Mouse (Mus musculus) CH12.LX (cell line): Measurements from ENCODE around the gene Syap1. TPM values are rescaled to one million over a fixed set of nuclear protein-coding genes. Genes with fewer than 3 reads are reported as not detected.
"Not testable (repeated sequence)": the region's sequence is repeated elsewhere in the genome, so short reads cannot be mapped to it uniquely, and the experiment has no call there.

ENCODE experiments used
- DNase-seq: peaks from one replicate; pipeline ENCODE4 v3.0.0-alpha.2; 2013; ENCODE audit errors: extremely low read depth
- H3K27ac ChIP-seq: 2 replicates; pipeline ENCODE4 v1.5.1; 2012; ENCODE audit warnings: low read depth, mild to moderate bottlenecking, control low read depth, moderate library complexity; ENCODE audit not compliant: insufficient read depth
- H3K27me3 ChIP-seq: replicated peaks from 2 replicates; pipeline ENCODE3; 2012; ENCODE audit warnings: inconsistent platforms
- H3K36me3 ChIP-seq, 2 experiments: replicated peaks in 1 of 2; 2 replicates each; pipeline versions ENCODE3 to v1.6.1; 2012; ENCODE audit warnings: inconsistent platforms in 1 of 2, low read length in 1 of 2, mild to moderate bottlenecking in 1 of 2, mixed read lengths in 1 of 2, moderate library complexity in 1 of 2; ENCODE audit not compliant: control insufficient read depth in 1 of 2, insufficient read depth in 1 of 2
- H3K4me1 ChIP-seq, 2 experiments: 2 replicates each; pipeline ENCODE4 v1.6.1; 2012; ENCODE audit warnings: inconsistent platforms in 1 of 2, moderate library complexity in 1 of 2; ENCODE audit not compliant: insufficient read depth in 2 of 2, control insufficient read depth in 1 of 2
- H3K4me2 ChIP-seq: 2 replicates; pipeline ENCODE4 v1.6.1; 2012; ENCODE audit warnings: low read depth, mild to moderate bottlenecking, control low read depth; ENCODE audit not compliant: poor library complexity, insufficient read depth, severe bottlenecking
- H3K4me3 ChIP-seq, 3 experiments: fragments of 150-350 bp in 1 of 3; sonication (generic) in 1 of 3; replicated peaks in 1 of 3; 2 replicates each; pipeline versions ENCODE3 to v1.5.1; 2011 to 2012; ENCODE audit warnings: low read depth in 2 of 3, low read length in 2 of 3, mild to moderate bottlenecking in 2 of 3, moderate library complexity in 2 of 3, control low read depth in 1 of 3, improper control_type of control experiment in 1 of 3, inconsistent platforms in 1 of 3, mixed read lengths in 1 of 3; ENCODE audit not compliant: poor library complexity in 1 of 3
- H3K79me2 ChIP-seq: replicated peaks from 2 replicates; pipeline ENCODE4 v1.6.1; 2012; ENCODE audit warnings: mild to moderate bottlenecking, moderate library complexity; ENCODE audit not compliant: control insufficient read depth, poor library complexity, insufficient read depth, severe bottlenecking; ENCODE audit errors: extremely low read depth
- H3K9ac ChIP-seq: 2 replicates; pipeline ENCODE4 v1.6.1; 2012; ENCODE audit warnings: low read depth, mild to moderate bottlenecking, control low read depth, moderate library complexity; ENCODE audit not compliant: insufficient read depth
- H3K9me3 ChIP-seq: replicated peaks from 2 replicates; pipeline ENCODE3; 2012; ENCODE audit warnings: low read length, inconsistent platforms, mixed read lengths
- HCFC1 ChIP-seq: IDR thresholded peaks from 2 replicates; pipeline ENCODE4 v1.6.1; 2012; ENCODE audit warnings: low read depth, mild to moderate bottlenecking, inconsistent platforms, low read length, improper control_type of control experiment
- MAZ ChIP-seq: IDR thresholded peaks from 2 replicates; pipeline ENCODE4 v1.6.1; 2012; ENCODE audit warnings: low read depth, mild to moderate bottlenecking, inconsistent platforms, low read length, improper control_type of control experiment, moderate library complexity
- NRF1 ChIP-seq: IDR thresholded peaks from 2 replicates; pipeline ENCODE4 v1.6.1; 2014; ENCODE audit warnings: low read depth, mild to moderate bottlenecking, inconsistent platforms, low read length, improper control_type of control experiment, moderate library complexity
- POLR2AphosphoS2 ChIP-seq: IDR thresholded peaks from 2 replicates; pipeline ENCODE4 v1.6.1; 2011; ENCODE audit warnings: low read depth, low read length, improper control_type of control experiment
- TBP ChIP-seq: conservative IDR thresholded peaks from 2 replicates; pipeline ENCODE4 v1.6.1; 2011; ENCODE audit warnings: low read depth, low read length, improper control_type of control experiment
- ZMIZ1 ChIP-seq: IDR thresholded peaks from 2 replicates; pipeline ENCODE4 v1.6.1; 2012; ENCODE audit warnings: low read depth, mild to moderate bottlenecking, inconsistent platforms, low read length, improper control_type of control experiment
- ZNF384 ChIP-seq: IDR thresholded peaks from 2 replicates; pipeline ENCODE4 v1.6.1; 2012; ENCODE audit warnings: low read depth, low read length, improper control_type of control experiment, inconsistent platforms
- dilution Hi-C: fragments of 300-500 bp; cut with MboI; formaldehyde crosslinking; loops from 2 replicates; pipeline ENCODE4 v1.14.3; 2020; ENCODE audit warnings: low sequenced_read_pairs; ENCODE audit not compliant: extremely low pct_unique_long_range_greater_than_20kb, extremely low pct_ligation_motif_present
- in situ Hi-C: fragments of 300-500 bp; cut with MboI; formaldehyde crosslinking; loops from 3 replicates; pipeline ENCODE4 v1.14.3; 2019; ENCODE audit warnings: low sequenced_read_pairs, low pct_ligation_motif_present, low pct_unique_long_range_greater_than_20kb, mixed read lengths
- polyA plus RNA-seq: library from polyadenylated mRNA; unstranded; fragments of >175 nt; gene quantifications from 2 replicates; pipeline ENCODE4 v1.2.1, GENCODE M21; 2012; ENCODE audit warnings: low read depth; ENCODE audit not compliant: insufficient read length
- total RNA-seq, 2 experiments: library from RNA; depleted of rRNA; stranded (reverse); fragments of 300-350 nt in 1 of 2; fragments of >200 nt in 1 of 2; gene quantifications; 2 replicates each; pipeline ENCODE4 v1.2.3; 2012 to 2014

The Syap1 gene
- total and polyA plus RNA-seq, 3 experiments = 5.9 to 14.7 (median 12.3) TPM

GRCm38 (mm10) chrX:162831036-162831435 is 57.2 kb downstream of the Syap1 start:
- peaks cover 23% of the 10 kb centered on the region for H3K79me2 ChIP-seq
- dilution Hi-C loops = no loop called here
- no peaks in the 10 kb centered on the region for H3K27me3 ChIP-seq
- H3K36me3 ChIP-seq = peaks cover 0 to under 1% of the 10 kb centered on the region in 2 experiments
- no peak overlapping the region for H3K9ac ChIP-seq
- no peak overlapping the region for H3K4me2 ChIP-seq
- H3K4me1 ChIP-seq = no peaks in the 10 kb centered on the region; a peak in 1 of 4 replicates
- H3K27ac ChIP-seq = no peak overlapping the region
- no peak overlapping the region for H3K4me3 ChIP-seq
- no peaks in the 10 kb centered on the region for H3K9me3 ChIP-seq
- TF ChIP-seq HCFC1 (no peak), NRF1 (no peak), ZNF384 (peak; percentile 31; the same call in 1 of the 2 replicates)
- DNase-seq = no peak
- in situ Hi-C loops = loop anchor here (25.0 kb wide), 1 partner anchor 94 kb away; no protein-coding TSS in a partner anchor

- H3K4me2 ChIP-seq, H3K9me3 ChIP-seq, H3K4me3 ChIP-seq, H3K36me3 ChIP-seq, H3K4me1 ChIP-seq, H3K9ac ChIP-seq, H3K27ac ChIP-seq, H3K27me3 ChIP-seq, dilution Hi-C loops, DNase-seq: not testable (repeated sequence)
- in situ Hi-C loops = loop anchor here (25.0 kb wide), 1 partner anchor 93 kb away; no protein-coding TSS in a partner anchor
- peaks cover 23% of the 10 kb centered on the region for H3K79me2 ChIP-seq
- TF ChIP-seq ZNF384 = peak; percentile 61
Observed at GRCm38 (mm10) chrX:162830313-162830712, 57.9 kb downstream of the Syap1 start.

- DNase-seq = no peak
- H3K79me2 ChIP-seq = peaks cover 23% of the 10 kb centered on the region
- no peak overlapping the region; the same call in 1 of the 2 replicates for H3K4me2 ChIP-seq
- TF ChIP-seq MAZ (no peak), TBP (0 out of 2 replicates have a peak, but pooled peaks have one; percentile 23), POLR2AphosphoS2 (no peak), ZMIZ1 (no peak)
- in situ Hi-C loops (loop anchor here (25.0 kb wide), 1 partner anchor 92 kb away; no protein-coding TSS in a partner anchor), dilution Hi-C loops (no loop called here)
- H3K36me3 ChIP-seq = peaks cover 0 to 5% of the 10 kb centered on the region in 2 experiments
- peak overlapping the region; percentile 58 for H3K9ac ChIP-seq
- H3K4me3 ChIP-seq = peak overlapping the region; percentile 44 to 81 (median 76)
- H3K27me3 ChIP-seq = no peaks in the 10 kb centered on the region
- no peaks in the 10 kb centered on the region; a peak in 1 of 4 replicates for H3K4me1 ChIP-seq
- no peaks in the 10 kb centered on the region for H3K9me3 ChIP-seq
- H3K27ac ChIP-seq = no peak overlapping the region
Observed at GRCm38 (mm10) chrX:162829741-162830140, 58.5 kb downstream of the Syap1 start.
